Mouse (Mus musculus) layer of hippocampus, adult 11-12 months (tissue): ENCODE measurements at regions not wholly inside any gene's neighbourhood (a gene's known extent, or its start where the extent isn't known, plus 50 kb on each side); places are given as distances from the start of the nearest gene placed in this dataset.

Source experiments
- DNase-seq: peaks from one replicate; pipeline ENCODE4 v3.0.0; 2022; ENCODE audit warnings: low spot score

- DNase-seq, result peak; percentile 29
Measured at GRCm38 (mm10) chr13:68372631-68373030, 209.3 kb downstream of the Mtrr start.
